In genomic region chr9:115800624-115801023, GRCm38 (mm10) we compare ENCODE assay signal across 15 mouse cellular contexts.
A peak's percentile ranks its signal among the peaks of the same experiment; 100 is the strongest.
DNase-seq lines count a peak whose midpoint lies in the region; ATAC-seq and TF ChIP-seq lines count a peak whose summit lies in the region.
"Had no signal": no experiment of that assay in that cellular context is flagged by ENCODE, and none has a peak within 500 bp of the region (broad histone marks: within the 10 kb centered on the region; RNA-seq: fewer than 3 reads in every experiment).

No protein-coding gene starts in this region.

- TF ChIP-seq POLR2A in heart, adult 2 months (IDR thresholded peaks at IDR 0.05; ENCODE audit: insufficient read depth, low read depth, low read length) = no peak

- no peaks in the 10 kb centered on the region for H3K27me3 ChIP-seq in hindbrain, embryonic 10.5 days (ENCODE audit: insufficient read depth, poor library complexity, severe bottlenecking)
- H3K27me3 ChIP-seq in hindbrain, embryonic 14.5 days (ENCODE audit: control insufficient read depth, insufficient read depth, low read length) = no peaks in the 10 kb centered on the region
- H3K27me3 ChIP-seq in hindbrain, embryonic 13.5 days = no peaks in the 10 kb centered on the region
- H3K27me3 ChIP-seq in neural tube, embryonic 12.5 days (replicated peaks) = no peaks in the 10 kb centered on the region
- H3K27me3 ChIP-seq in heart, adult 2 months (ENCODE audit: control insufficient read depth, insufficient read depth, low read length) = no peaks in the 10 kb centered on the region
- H3K27me3 ChIP-seq: Patski had no signal

- no peaks in the 10 kb centered on the region for H3K36me3 ChIP-seq in hindbrain, embryonic 10.5 days
- no peaks in the 10 kb centered on the region for H3K36me3 ChIP-seq in hindbrain, embryonic 14.5 days (replicated peaks; ENCODE audit: control insufficient read depth, insufficient read depth)
- H3K36me3 ChIP-seq in hindbrain, embryonic 13.5 days = no peaks in the 10 kb centered on the region
- no peaks in the 10 kb centered on the region for H3K36me3 ChIP-seq in neural tube, embryonic 12.5 days
- H3K36me3 ChIP-seq in heart, adult 2 months (ENCODE audit: control insufficient read depth, insufficient read depth, low read length) = no peaks in the 10 kb centered on the region

- H3K9me3 ChIP-seq in hindbrain, embryonic 10.5 days = no peaks in the 10 kb centered on the region
- H3K9me3 ChIP-seq in hindbrain, embryonic 14.5 days (ENCODE audit: control insufficient read depth, low read length) = no peaks in the 10 kb centered on the region
- H3K9me3 ChIP-seq in hindbrain, embryonic 13.5 days = no peaks in the 10 kb centered on the region
- no peaks in the 10 kb centered on the region for H3K9me3 ChIP-seq in neural tube, embryonic 12.5 days

- WGBS in hindbrain, embryonic 10.5 days = 40% methylated on average over 6 of the region's 6 CpGs
- 24% methylated on average over 6 of the region's 6 CpGs for WGBS in hindbrain, embryonic 14.5 days
- WGBS in hindbrain, embryonic 13.5 days = 28% methylated on average over 6 of the region's 6 CpGs
- WGBS in neural tube, embryonic 12.5 days = 35% methylated on average over 6 of the region's 6 CpGs
- 54% methylated on average over 6 of the region's 6 CpGs for whole genome bisulfite sequencing in heart, adult 2 months

- no peak overlapping the region for H3K4me2 ChIP-seq in hindbrain, embryonic 14.5 days (replicated peaks)
- H3K4me2 ChIP-seq in hindbrain, embryonic 13.5 days = no peak overlapping the region
- no peak overlapping the region for H3K4me2 ChIP-seq in neural tube, embryonic 12.5 days (replicated peaks)

- no peaks in the 10 kb centered on the region for H3K79me2 ChIP-seq in heart, adult 2 months (replicated peaks; ENCODE audit: control insufficient read depth, insufficient read depth, low read length)

- H3K4me3 ChIP-seq in hindbrain, embryonic 10.5 days = no peak overlapping the region
- H3K4me3 ChIP-seq in hindbrain, embryonic 14.5 days (replicated peaks; ENCODE audit: low read length) = no peak overlapping the region
- no peak overlapping the region for H3K4me3 ChIP-seq in hindbrain, embryonic 13.5 days
- no peak overlapping the region for H3K4me3 ChIP-seq in neural tube, embryonic 12.5 days
- H3K4me3 ChIP-seq in heart, adult 2 months = no peak overlapping the region

- ATAC-seq in hindbrain, embryonic 14.5 days (ENCODE audit: low FRiP score) = no peak
- no peak for ATAC-seq in hindbrain, embryonic 13.5 days (ENCODE audit: low FRiP score)
- ATAC-seq in neural tube, embryonic 12.5 days (ENCODE audit: low FRiP score, low read depth) = peak; percentile 44; the same call in 1 of the 2 replicates
- ATAC-seq: inflammation-experienced regulatory T-cells, adult 6 months; liver, postnatal 0 days; Patski had no signal

- TF ChIP-seq EP300 in heart, adult 2 months (IDR thresholded peaks at IDR 0.05; ENCODE audit: insufficient read depth, low read depth, low read length) = no peak

- TF ChIP-seq CTCF in heart, adult 2 months (IDR thresholded peaks at IDR 0.05) = no peak

- no peak overlapping the region for H3K9ac ChIP-seq in hindbrain, embryonic 14.5 days
- no peak overlapping the region for H3K9ac ChIP-seq in hindbrain, embryonic 13.5 days
- H3K9ac ChIP-seq in neural tube, embryonic 12.5 days = no peak overlapping the region
- no peak overlapping the region for H3K9ac ChIP-seq in heart, adult 2 months (ENCODE audit: low read depth, low read length)
- H3K9ac ChIP-seq: liver, postnatal 0 days had no signal

- DNase-seq in hindbrain, embryonic 10.5 days (ENCODE audit: low spot score) = peak; percentile 47
- DNase-seq in hindbrain, embryonic 14.5 days (ENCODE audit: low spot score) = no peak
- DNase-seq in embryo, embryonic 11 days = peak; percentile 50
- DNase-seq in thymus, postnatal 0 days (ENCODE audit: low spot score) = no peak
- DNase-seq in left cerebral cortex, adult 9 months (ENCODE audit: low spot score in 2 of 2) = no peak
- no peak for DNase-seq in heart, adult 2 months
- DNase-seq: B cell, adult 2 months; heart, adult 18-20 months; liver, postnatal 0 days; thymus, postnatal 4 days had no signal

- peak overlapping the region; percentile 29; the same call in 1 of the 2 replicates for H3K27ac ChIP-seq in hindbrain, embryonic 10.5 days
- no peak overlapping the region for H3K27ac ChIP-seq in hindbrain, embryonic 14.5 days
- H3K27ac ChIP-seq in hindbrain, embryonic 13.5 days = peak overlapping the region; percentile 14; the same call in 1 of the 2 replicates
- H3K27ac ChIP-seq in neural tube, embryonic 12.5 days = no peak overlapping the region
- H3K27ac ChIP-seq in heart, adult 2 months = no peak overlapping the region
- H3K27ac ChIP-seq: kidney, postnatal 0 days had no signal

- intact Hi-C loops in heart, adult 2 months (cut with DNase I) = no loop called here

- peaks cover 18% of the 10 kb centered on the region for H3K4me1 ChIP-seq in hindbrain, embryonic 10.5 days (replicated peaks)
- no peaks in the 10 kb centered on the region; the same call in 1 of the 2 replicates for H3K4me1 ChIP-seq in hindbrain, embryonic 14.5 days (replicated peaks; ENCODE audit: control insufficient read depth, insufficient read depth, low read length)
- H3K4me1 ChIP-seq in hindbrain, embryonic 13.5 days (replicated peaks) = peaks cover 12% of the 10 kb centered on the region
- H3K4me1 ChIP-seq in neural tube, embryonic 12.5 days = peaks cover 7% of the 10 kb centered on the region; the same call in 1 of the 2 replicates
- no peaks in the 10 kb centered on the region for H3K4me1 ChIP-seq in heart, adult 2 months (ENCODE audit: control insufficient read depth, insufficient read depth, low read length)

Comparison
In these comparisons a context has a peak if more than half of its experiments do, and no peak if none do; other contexts are left out.
1. DNase-seq: peak in hindbrain, embryonic 10.5 days (single experiment) and embryo, embryonic 11 days (single experiment); none in hindbrain, embryonic 14.5 days (single experiment), thymus, postnatal 0 days (single experiment), left cerebral cortex, adult 9 months (0 of 2) and heart, adult 2 months (0 of 2).
2. H3K27ac ChIP-seq: peak in hindbrain, embryonic 10.5 days (single experiment) and hindbrain, embryonic 13.5 days (single experiment); none in hindbrain, embryonic 14.5 days (single experiment), neural tube, embryonic 12.5 days (single experiment) and heart, adult 2 months (single experiment).